Mouse (Mus musculus): ENCODE data around the gene Treml1.

- TF ChIP-seq CTCF (IDR thresholded peaks at IDR 0.05; ENCODE audit: borderline replicate concordance, control insufficient read depth, extremely low read depth, insufficient read depth, low read length, poor library complexity) = no peak
- TF ChIP-seq POLR2A (IDR thresholded peaks at IDR 0.05; ENCODE audit: control insufficient read depth, extremely low read depth, insufficient read depth, low read length, poor library complexity) = no peak
Observed at GRCm38 (mm10) chr17:48355822-48356221, 3.9 kb upstream of the Treml1 start.
